Mouse (Mus musculus) left cerebral cortex, postnatal 10 days (tissue): ENCODE data around the gene Serpina12. TPM values are rescaled to one million over a fixed set of nuclear protein-coding genes. Genes with fewer than 3 reads are reported as not detected.
A peak's percentile ranks its signal among the peaks of the same experiment; 100 is the strongest.

Experiments
- DNase-seq, 2 experiments: peaks; one replicate each; pipeline ENCODE4 v3.0.0; 2021 to 2022; ENCODE audit warnings: low spot score in 2 of 2, mixed read lengths in 1 of 2; ENCODE audit errors: extremely low spot score in 1 of 2
- intact Hi-C: fragments of 180-260 bp; cut with DNase I; formaldehyde crosslinking; loops from one replicate; pipeline ENCODE4 v1.15.1; 2025
- total RNA-seq, 2 experiments: library from RNA; stranded (reverse); gene quantifications; 2 replicates each; pipeline ENCODE4 v1.2.3; 2021

The Serpina12 gene
- total RNA-seq, 2 experiments from 2014 or later = not detected

DNA sequence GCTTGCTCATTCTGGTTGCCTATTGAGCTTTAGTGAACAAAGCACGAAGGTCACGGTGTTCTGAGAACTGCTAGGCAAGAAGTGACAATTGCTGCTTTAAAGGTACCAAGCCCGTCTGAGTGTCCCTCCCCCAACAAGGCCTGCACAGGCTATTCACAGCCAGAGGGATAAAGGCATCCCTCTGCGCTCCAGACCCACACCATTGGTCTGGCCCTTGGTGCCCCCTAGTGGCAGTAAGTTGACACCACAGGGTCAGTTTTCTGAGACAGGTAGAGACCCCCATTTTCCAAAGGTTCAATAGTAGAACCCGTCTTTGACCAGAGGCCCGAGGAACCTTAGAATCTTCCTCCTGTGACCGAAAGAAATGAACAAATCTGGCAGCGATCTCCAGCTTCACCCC, 14.3 kb downstream of the Serpina12 start:
- no peak for DNase-seq
- intact Hi-C loops = no loop called here

DNA sequence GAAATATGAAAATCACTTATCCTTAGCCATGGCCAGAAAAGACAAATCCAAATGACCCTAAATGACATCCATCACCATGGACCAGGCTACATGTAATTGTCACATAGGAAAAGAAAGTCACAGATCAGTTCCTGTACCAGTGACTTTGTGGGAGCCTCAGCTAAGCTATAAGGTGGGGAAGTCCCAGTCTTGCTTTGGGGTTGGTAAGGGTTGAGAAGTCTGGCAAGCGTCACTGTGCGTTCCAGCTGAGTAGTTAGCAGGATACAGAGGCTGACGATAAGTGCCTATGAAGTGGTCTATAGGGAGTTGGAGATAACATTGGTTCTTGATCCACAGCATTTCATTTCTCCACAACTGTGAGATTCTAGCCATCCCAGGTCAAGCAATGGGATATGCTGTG, 29.0 kb downstream of the Serpina12 start:
- intact Hi-C loops = no loop called here
- no peak for DNase-seq

DNA sequence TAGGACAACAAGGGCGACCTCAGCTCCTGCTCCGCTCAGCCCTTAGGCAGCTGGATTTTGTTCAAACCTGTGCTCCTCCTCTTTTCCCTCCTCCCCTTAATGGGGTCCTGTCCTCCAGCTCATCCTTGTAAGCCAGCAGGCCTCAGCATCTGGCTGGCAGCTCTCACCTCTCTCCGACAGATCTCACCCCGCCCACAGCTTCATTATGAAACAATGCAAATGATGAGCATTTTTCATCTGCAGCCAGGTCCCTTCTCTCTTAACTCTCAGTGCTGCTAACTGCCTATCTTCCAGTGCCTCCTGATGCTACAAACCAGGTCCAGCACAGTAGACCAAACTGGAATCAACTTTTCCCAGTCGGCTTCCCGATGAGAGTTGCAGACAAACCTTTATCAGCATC, 30.6 kb downstream of the Serpina12 start, which contains the start of gene Serpina9:
TSS of gene Serpina9 (minus strand) at position 136 of the 400 bp plus-strand sequence.
- intact Hi-C loops = no loop called here
- no peak for DNase-seq

DNA sequence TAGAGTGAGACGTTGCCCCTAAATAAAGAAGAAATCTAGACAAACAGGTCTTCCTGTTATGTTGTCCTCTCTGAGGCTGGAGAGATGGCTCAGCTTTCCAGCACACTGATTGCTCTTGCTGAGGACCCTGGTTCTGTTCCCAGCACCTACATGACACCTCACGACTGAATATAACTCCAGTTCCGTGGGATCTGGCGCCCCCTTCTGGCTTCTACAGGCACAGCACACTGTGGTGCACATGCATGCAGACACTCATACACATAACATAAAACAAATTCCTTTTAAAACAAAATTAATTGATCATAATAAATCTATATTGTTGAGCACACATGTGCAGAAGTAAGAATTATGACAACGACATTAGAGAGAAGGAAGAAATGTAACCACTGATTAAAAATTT, 39.6 kb downstream of the Serpina12 start:
- intact Hi-C loops = no loop called here
- no peak for DNase-seq

DNA sequence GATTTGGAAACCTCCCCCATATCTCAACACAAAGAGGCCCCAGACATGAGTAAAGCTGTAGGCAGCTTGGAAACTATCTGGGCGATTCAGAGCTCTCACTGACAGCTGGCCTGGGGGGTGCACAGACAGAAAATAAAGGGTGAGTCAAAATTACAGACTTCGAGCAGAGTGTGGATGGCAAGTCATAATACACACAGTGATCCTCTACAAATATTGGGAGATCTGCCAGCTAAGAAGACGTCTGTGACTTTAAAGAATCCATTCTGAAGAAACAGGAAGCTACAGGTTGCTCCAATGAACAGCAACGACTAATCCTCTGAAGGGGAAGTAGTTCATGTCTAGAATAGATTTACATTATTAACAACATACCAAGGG, 41.0 kb downstream of the Serpina12 start:
- intact Hi-C loops = no loop called here
- no peak for DNase-seq

DNA sequence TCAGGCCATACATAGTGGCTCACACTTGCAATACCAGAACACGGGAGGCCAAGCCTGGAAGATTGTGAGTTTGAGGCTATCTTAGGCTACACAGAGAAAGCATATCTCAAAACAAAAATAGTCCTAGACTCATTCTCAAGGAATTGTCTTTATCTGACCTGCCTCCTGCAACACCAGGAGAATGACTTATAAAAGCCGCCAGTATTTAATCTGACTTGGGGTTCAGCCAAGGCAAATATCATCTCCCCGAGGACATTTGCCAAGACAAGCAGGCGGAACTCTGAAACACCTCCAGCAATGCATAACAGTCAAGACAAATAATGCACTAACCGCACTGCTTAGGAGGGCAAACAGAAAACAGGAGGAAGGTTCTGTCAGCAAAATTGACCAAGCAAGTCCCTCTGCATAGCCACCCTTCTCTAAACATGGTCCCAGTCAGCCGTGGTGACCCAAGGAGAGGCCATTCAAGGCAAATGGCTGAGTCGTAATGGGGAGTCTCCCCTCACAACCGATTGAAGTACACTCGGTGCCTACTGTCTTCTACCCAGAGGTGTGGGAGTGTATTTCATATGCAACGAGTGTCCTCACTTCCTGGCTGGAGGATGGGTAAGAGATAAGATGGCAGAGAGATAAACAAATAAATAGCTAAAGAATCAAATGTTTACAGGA, 41.5 kb downstream of the Serpina12 start:
- intact Hi-C loops = no loop called here
- no peak for DNase-seq

DNA sequence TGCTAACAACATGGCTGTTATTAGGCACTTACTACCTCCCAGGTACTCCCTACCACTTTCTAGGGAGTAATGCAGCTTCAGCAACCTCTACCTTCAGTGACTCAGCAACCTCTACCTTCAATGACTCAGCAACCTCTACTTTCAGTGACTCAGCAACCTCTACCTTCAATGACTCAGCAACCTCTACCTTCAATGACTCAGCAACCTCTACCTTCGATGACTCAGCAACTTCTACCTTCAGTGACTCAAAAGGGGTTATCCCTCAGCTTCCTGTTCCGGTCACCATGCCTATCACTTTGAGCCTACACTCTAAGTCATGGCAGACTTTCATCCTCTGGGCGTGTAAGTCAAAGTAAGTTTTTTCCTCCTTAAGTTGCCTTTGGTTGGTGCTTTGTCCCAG, 43.6 kb downstream of the Serpina12 start:
- intact Hi-C loops = no loop called here
- DNase-seq = no peak

DNA sequence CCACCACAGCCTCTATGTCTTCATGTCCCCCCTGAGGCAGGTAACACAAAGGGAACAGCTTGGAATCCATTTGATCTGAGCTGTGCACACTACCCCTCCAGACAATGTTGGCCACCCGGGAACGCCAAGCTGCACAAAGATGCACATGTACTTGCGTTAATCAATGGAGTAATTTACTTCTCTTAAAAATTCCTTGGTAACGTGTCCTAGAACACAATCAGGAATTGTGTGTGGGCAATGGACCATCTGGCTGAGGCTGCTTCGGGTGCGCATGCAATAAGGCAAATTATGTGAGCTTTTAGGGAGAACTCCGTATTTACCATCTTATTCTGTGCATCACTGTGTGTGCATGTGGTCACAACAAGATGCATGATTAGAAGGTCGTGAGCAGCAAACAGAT, 44.6 kb downstream of the Serpina12 start:
- intact Hi-C loops = no loop called here
- DNase-seq = no peak

DNA sequence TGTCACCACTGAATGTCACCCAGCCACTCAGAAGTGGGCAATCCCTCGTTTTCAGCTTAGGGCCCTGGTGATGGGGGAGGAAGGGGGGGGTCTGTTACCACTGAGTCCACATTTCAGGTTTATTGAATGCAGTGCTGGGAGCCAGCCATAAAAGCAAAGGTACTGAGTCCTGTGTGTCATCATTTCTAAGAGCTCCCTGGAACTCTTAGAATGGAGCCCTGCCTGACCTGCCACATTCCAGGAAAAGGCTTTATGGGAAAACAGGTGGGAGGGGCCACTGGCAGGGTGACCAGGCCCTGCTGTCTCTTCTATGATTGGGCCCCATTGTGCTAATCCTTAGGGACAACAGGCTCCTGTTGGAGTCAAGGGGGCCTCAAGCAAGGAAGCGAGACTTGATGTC, 47.7 kb downstream of the Serpina12 start:
- intact Hi-C loops = no loop called here
- DNase-seq = no peak

DNA sequence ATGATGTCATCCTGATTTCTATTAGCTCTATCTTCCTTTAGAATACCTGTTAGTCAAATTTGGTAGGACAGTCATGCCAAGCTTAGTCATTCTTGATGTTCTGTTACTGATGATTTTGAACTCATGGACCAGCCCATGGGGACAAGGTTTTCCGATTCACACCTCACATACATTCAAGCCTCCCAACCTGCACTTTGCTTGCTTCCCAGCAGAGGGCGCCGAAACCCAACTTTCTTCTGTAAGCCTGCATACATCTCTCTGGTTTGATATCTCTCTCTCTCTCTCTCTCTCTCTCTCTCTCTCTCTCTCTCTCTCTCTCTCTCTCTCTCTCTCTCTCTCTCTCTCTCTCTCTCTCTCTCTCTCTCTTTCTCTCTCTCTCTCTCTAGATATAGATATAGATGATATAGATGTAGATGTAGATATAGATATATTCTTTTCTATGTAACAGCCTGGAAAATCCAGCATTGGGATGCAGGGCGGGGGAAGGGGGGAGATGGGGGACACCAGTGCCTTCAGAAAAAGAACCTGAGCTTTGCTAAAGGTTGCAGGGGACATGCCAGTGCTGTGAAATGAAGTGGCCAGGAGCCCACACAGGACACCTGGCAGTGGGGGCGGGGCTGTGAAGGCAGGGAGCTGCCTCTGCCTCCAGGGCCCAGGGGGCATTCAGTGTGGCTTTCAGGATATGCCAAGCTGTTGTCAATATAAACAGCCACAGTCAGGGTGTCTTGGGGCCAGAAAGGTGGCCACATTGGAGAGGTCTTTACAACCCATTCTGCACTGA, 48.8 kb downstream of the Serpina12 start:
- intact Hi-C loops = loop anchor here (2.0 kb wide), 2 partner anchors 73 to 423 kb away; no protein-coding TSS in a partner anchor
- peak; percentile 70 to 82 for DNase-seq

DNA sequence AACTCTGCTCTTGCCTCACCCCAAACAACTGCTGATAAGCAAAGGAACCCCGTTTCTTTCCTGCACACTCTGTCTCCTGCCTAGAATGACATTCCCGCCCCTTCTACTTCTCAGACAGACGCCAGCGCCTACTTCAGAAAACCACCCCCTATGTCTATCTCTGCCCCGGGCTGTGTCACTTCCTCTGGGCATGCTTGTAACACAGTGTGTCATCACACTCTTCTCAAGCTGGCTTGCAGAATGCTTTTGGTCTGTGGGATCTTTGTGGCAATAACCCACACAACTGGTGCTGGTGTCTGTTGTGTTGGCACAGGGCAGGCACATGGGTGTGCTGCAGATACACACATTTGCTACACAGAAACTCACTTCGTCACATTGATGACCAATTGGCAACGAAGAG, 51.3 kb downstream of the Serpina12 start:
- no peak for DNase-seq
- intact Hi-C loops = no loop called here

DNA sequence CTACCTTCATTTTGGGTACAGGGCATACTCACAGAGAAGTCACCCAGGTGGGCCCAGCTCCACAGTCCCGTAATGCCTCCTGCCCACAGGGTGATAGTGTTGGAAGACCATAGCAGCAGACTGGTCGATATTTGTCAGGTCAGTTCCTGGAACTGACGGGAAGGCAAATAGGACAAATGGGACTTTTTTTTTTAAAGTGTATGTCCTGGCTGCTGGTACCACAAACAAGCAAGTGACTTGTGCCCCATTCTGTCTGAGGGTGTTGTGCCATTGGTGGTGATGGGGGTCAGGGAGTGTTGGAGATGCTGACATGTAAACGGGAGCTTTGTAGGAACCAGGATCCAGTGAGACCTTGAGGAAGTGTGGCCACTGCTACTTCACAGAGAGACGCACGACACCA, 54.4 kb downstream of the Serpina12 start, which contains the start of gene Serpina11:
TSS of gene Serpina11 (minus strand) at position 101 of the 400 bp plus-strand sequence.
- no peak for DNase-seq
- intact Hi-C loops = no loop called here

DNA sequence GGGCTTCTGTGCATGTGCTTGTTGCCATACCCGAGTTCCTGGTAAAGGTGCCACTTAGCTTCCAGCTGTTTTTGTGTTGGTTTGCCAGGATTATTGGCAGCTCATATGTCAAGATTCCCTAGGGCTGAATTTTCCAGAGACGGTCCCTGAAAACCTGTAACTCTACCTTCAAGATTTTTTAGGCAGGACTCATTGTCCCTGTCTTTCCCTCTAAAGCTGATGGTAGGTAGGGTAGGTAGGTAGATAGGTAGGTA, 54.8 kb downstream of the Serpina12 start:
- no peak for DNase-seq
- intact Hi-C loops = no loop called here

DNA sequence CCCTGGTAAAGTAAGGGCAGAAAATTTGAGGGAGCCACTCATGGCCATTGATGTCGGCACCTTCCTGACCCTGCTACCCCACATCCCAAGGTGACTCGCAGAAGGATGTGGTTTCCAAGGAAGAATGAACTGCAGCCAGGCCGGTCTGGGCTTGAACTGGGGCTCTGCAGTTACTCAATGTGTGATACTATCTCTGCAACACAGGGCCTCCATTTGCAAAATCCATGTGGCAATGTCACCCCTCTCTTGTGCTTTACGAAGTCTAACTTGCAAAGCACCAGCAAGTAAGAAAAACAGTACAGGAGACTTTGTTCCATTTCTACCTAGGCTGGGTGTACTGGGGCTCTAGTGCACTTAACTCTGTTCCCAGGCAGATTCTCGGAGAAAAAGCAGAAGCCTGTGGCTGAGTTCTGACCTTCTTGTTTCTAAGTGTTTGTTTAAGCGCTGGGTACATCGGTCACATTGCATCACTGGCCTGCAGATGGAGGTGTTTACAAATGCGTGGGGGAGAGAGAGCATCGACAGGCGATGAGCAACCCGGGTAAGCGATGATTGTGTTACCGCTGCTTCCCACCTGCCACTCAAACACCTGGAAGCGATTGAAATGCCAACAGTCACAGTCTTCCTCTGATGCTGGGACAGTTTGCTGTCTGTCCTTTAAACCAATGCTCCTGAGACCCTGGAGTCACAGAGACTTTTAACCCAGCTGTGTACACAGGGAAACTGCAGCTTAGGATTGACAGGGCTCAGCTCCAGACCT, 55.3 kb downstream of the Serpina12 start:
- no peak for DNase-seq
- intact Hi-C loops = no loop called here

DNA sequence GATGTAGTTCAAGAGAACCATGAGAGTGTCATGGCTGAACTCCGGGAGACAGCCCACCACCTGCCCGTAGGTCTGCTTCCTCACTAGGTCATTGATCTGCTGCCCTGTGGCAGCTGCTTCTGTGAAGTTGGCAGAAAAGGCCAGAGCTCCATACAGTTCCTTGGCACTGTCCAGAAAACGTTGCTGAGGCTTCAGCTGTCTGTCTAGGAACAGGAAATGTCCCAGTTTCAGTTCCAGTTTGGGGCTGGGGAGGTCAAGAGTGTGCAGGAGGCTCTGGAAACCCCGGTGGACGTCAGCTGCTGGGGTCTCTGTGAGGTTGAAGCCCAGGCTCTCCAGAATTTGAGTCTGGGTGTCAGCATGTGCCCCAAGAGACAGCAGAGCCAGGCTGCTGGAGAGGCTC, 58.4 kb downstream of the Serpina12 start:
- DNase-seq = no peak
- intact Hi-C loops = no loop called here

DNA sequence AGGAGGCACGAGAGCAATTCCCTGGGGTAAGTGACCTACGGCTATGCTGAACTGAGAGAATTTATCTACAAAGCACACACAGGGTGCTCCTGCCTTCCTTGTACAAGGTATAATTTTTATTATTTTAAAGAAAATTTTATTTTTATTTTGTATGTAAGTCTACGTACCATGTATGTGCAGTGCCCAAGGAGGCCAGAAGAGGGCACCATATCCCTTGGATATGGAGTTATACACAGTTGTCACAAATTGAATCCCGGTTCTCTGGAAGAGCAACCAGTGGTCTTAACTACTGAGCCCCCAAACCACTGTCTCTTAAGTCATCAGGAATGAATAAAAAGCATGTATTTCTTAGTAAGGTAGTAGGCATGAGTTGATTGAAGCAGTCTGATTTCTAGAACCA, 59.3 kb downstream of the Serpina12 start:
- intact Hi-C loops = no loop called here
- DNase-seq = peak; percentile 37 to 51

DNA sequence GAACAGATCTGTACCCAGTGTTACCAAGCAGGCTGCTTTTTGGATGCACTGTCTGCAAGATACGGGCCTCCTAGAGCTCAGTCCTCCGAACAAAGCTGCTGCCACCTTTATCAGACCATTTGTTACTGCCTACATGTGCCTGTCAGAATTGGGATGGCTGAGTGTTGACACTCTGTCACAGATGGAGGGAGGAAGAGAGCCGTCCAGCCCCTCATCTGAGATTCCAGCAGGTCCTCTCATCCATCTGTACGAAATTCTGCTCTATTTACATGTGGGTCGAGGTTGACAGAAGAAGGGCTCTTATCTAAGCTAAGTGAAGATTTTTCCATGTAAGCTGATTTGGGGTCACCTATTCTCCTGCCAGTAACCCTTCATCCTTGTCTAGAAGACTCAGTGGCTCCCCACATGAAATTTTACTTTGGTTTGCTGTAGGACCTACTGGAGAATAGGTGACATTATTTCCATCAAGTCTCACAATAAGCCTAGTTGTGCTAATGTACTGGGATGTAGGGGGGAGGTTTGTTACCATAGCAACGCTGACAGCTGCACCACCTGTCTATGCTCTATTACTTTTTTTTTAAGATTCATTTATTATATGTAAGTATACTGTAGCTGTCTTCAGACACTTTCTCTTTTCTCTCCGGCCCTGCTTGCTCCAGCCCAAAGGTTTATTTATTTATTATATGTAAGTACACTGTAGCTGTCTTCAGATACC, 62.4 kb downstream of the Serpina12 start:
- no peak for DNase-seq
- intact Hi-C loops = no loop called here
